Mouse (Mus musculus): ENCODE data around the gene Cript. TPM values are rescaled to one million over a fixed set of nuclear protein-coding genes. Genes with fewer than 3 reads are reported as not detected.
"Not testable (repeated sequence)": the region's sequence is repeated elsewhere in the genome, so short reads cannot be mapped to it uniquely, and the experiment has no call there.

Gene Cript
- polyA plus RNA-seq, 1 experiment = 68.5 TPM

DNA sequence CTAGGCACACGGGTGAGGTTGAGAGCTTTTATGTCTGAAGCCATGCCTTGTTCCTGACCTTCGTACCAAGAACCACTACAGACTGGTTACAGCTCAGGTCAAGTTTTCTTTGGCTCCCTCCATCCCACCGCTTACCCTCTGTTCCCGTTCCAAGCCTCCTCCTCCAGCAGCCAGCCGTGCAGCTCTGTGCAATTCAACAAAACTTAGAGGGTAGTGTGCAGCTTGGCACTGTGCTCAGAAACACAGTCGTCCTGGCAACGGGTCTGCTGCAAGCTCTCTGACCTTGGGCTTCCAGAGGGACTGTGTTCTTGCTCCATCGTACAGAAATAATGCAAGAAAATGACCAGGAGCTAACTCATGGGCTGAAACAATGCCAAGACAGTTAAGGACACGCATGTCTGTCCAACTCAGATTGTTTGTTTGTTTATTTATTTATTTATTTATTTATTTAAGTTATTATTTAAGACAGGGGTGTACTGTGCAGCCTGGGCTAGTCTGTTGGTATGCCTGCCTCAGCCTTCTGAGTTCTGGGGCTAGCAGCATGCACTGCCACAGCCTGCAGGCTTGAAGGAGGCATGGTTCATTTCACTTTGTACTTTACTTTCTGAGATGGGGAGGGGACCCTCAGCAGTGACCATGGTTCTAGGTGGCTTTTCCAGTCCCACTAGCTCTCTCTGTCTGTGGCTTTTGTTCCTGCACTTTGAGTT, 25.3 kb downstream of the Cript start:
- no peak for DNase-seq (ENCODE audit: low spot score)

DNA sequence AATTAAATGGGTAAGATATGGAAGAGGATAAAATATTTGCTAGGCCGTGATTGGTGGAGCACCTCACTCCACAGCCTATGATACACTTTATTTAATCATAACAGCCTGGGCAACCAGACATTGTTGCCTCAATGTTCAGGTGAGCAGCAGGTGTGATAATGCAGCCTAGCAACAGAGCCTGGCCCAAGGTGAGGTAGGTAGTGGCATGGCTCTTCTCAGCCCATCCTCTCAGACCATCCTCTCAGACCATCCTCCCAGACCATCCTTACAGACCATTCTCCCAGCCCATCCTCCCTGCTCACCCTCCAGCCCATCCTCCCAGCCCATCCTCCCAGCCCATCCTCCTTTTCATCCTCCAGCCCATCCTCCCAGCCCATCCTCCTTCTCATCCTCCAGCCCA, 26.3 kb downstream of the Cript start:
- no peak for DNase-seq (ENCODE audit: low spot score)

DNA sequence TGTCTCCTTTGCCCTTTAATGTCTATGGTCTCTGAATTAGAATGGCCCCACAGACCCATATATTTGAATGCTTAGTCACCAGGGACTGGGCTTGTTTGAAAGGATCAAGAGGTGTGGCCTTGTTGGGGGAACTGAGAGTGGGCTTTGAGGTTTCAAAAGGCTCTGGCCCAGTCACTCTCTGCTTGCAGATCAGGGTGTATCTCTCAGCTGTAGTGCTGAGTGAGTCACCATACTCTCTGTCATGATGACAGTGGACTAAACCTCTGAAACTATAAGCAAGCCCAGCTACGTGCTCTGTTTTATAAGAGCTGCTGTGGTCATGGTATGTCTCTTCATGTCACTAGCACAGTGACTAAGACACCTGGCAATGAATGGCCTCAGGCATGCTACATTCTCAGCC, 27.1 kb downstream of the Cript start:
- no peak for DNase-seq (ENCODE audit: low spot score)

- DNase-seq (ENCODE audit: low spot score) = no peak
Observed at GRCm38 (mm10) chr17:87053921-87054320, 28.6 kb downstream of the Cript start.

DNA sequence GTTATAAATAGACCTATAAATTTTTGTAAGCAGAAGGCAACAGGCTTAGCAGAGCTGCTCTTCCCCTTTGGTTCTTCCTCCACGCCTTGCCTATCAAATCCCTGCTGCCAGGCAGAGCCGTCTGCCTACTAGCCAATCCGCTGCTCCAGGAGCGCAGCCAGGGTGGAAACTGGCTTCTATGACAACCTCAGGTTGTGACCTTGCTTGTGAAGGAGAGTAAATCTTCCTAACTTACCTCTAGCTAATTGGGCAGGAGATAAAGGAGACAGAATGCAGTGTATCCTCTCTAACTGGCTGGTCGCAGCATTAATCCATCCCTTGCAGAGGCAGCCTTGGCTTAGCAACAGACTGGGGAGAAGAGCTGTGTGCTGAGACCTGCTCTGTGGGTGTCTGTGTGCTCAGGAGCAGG, 29.7 kb downstream of the Cript start:
- DNase-seq (ENCODE audit: low spot score) = no peak

- DNase-seq (ENCODE audit: low spot score) = no peak
Observed at GRCm38 (mm10) chr17:87055663-87056062, 30.3 kb downstream of the Cript start.

DNA sequence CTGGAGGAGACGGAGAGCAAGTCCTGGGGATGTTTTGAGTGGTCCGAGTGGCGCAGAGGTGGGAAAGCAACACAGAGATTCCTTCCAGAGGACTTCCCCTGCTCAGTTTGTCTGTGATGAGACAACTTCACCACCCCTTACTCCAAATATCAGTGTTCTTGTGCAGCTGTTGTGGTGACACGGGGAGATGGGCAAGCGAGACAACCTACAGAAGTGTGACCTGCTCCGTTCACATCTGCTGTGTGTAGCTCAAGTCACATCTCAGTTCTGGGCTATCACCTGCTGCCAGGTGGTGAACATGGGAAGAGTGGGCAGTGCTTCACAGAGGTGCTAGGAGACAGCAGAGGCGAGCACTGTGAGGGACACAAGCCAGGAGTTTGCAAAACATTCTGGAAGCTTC, 31.4 kb downstream of the Cript start:
- no peak for DNase-seq (ENCODE audit: low spot score)

DNA sequence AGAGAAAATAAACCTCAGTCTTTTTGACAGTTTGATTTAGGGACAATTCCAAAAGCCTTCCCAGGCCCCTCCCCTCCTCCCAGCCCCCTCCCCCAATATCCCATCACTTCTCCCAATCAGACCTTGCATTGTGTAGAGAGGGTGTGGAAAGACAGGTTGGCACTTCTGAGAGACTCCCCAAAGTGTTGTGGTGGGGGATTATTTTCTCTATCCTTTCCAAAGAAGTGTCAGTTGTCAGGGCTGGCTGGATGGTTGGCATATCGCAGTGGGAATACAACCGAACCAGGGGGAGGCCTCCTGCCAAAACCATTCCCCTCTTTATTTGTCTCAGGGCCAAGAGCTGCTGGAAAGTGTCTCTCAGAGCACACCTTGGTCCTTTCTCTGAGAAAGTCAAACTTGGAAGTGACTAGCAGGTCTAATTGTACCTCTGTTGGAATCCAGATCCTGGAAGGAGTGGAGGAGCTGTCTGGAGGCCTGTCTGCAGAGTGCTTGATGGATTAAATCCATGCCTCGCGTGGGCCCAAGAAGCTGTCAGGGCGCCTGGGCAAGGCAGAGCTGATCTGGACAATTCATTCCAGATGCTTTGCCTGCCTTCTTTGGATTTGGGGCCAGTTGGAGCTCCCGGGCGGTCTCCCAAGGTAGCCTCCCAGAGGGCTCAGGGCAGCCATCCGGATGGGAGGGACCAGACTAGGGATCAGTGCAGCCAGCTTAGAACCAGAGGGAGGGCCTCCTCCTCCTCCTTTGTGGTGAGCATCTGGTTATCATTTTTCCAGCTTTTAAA, 32.3 kb downstream of the Cript start:
- DNase-seq (ENCODE audit: low spot score) = no peak

DNA sequence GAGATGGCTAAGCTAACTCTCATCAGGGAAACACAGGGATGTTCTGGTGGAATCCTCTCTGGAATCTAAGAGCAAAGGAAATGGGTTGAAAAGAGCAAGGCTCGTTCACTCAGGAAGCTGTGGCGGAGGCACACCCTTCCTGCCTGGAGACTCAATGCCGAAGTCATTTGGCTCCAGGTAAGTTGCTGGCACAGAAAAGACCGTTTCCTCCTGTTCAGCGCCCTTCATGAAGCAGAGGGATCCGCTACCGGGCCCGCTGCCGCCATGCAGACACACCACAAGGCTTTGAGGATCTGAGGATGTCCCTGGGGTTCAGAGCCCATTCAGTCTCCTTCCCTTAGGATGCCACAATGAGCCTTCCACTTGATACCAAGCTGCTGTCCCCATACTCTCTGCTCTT, 37.3 kb downstream of the Cript start:
- DNase-seq (ENCODE audit: low spot score) = no peak

- no peak for DNase-seq (ENCODE audit: low spot score)
Observed at GRCm38 (mm10) chr17:87063461-87063860, 38.1 kb downstream of the Cript start.

DNA sequence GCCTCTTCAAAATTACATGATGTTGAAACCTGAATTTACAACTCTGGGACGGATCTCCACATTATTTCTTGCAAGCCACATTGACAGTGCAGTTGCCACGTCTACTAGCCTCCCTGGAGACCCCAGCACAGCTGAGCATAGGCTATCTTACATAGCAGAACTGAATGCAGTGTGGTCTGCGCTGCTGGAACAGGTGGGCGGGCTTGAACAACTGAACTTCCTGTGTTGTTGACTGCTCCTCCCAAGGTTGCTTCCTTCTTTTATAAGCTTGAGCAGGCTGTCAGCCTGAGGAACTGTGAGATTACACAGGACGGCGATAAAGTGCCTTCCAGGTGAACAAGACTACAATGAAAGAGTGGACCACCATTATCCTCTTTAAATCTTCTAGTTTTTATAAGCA, 38.6 kb downstream of the Cript start:
- no peak for DNase-seq (ENCODE audit: low spot score)

- no peak for DNase-seq (ENCODE audit: low spot score)
Observed at GRCm38 (mm10) chr17:87068997-87069396, 43.6 kb downstream of the Cript start.

GRCm38 (mm10) chr17:87072183-87072582, 46.8 kb downstream of the Cript start:
- not testable (repeated sequence) for DNase-seq (ENCODE audit: low spot score)

DNA sequence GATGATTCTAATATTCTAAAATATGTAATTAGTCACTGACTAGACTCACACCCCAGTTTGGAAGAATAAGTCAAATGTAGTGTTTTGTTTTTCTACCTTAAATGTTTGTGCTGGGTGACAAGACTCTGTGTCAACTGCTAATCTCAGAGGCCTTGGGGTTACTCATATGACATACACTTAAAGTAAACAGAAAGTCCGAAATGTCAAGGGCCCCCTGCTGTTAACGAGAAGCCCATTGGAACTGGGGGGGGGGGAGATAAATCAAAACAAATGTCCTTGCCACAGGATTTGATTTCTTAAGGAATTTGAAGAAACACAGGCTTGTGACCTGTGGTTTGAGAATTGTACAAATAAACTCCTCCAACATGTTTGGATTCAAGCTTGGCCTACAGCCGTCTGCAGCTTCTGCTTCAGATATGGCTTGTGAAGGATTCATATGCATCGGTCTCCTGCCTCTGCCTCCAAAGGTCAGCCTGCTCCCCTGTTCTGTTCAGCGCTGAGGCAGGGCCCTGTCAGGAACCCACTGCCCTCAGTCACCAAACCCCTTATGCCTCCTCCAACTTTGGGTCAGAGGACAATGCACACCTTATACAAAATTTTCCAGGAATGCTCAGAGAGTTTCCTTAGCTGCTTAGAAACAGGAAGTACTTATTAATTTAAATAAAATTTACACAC, 47.6 kb downstream of the Cript start:
- DNase-seq (ENCODE audit: low spot score) = no peak

- DNase-seq (ENCODE audit: low spot score) = no peak
Observed at GRCm38 (mm10) chr17:87073470-87073869, 48.1 kb downstream of the Cript start.

DNA sequence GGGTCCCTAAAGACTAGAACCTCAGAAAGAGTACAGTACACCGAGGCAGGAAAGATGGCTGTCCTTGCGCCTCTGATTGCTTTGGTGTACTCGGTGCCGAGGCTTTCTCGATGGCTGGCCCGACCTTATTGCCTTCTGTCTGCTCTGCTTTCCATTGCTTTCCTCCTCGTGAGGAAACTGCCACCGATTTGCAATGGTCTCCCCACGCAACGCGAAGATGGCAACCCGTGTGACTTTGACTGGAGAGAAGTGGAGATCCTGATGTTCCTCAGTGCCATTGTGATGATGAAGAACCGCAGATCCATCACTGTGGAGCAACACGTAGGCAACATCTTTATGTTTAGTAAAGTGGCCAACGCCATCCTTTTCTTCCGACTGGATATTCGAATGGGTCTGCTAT, 52.9 kb downstream of the Cript start:
- DNase-seq (ENCODE audit: low spot score) = not testable (repeated sequence)

DNA sequence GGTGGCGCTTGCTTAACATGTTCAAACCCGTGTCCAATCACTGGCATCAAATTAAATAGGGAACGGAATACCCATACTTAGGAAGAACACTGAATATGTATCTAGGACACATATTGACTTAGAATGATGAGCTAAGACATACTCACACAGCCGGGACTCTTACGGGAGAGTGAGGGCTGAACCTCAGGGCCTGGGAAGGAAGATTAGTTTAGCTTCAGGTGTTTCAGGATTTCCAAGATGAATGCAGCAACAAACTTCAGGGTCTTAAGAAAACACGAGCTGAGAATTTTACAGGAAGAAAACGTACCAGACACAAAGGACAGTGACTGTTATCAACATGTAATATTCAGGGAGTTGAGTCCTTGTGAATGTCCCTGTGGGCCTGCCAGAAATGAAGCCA, 55.4 kb downstream of the Cript start:
- no peak for DNase-seq (ENCODE audit: low spot score)

DNA sequence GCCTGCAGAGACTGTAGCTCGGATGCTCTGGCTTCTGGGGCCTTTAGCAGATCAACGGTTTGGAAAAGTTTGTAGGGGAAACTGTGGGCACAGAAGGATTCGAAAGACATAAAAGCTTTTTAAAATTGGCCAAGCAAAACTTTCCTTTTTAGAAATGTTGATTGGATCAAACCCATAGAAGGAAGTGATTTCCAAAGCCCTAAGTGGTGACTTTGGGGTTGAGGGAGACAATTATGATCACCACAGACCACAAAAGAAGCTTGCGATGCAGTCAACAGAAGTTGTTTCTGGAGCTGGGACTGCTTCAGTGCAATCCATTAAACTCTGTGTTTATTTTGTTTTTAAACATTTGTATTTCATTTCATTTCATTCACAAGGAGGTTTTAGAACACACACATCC, 57.2 kb downstream of the Cript start:
- DNase-seq (ENCODE audit: low spot score) = no peak

DNA sequence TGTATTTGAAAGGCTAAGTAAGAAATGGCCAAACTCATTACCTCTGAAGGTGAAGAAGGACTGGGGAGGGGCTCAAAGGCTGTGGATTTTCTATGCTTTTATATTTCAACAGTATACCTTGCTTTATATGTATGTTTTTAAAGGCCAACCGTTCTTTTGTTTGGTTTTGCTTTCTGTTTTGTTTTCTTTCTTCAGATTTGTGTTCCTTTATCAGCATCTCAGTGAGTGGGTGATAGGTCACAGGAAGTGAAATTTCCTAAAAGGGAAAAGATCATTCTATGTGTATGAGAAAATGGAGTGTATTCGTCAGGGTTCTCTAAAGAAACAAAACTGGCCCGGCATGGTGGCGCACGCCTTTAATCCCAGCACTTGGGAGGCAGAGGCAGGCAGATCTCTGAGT, 58.3 kb downstream of the Cript start:
- DNase-seq (ENCODE audit: low spot score) = no peak
